Mouse (Mus musculus) midbrain, postnatal 0 days (tissue): Measurements from ENCODE around the gene Naa80. TPM values are rescaled to one million over a fixed set of nuclear protein-coding genes. Genes with fewer than 3 reads are reported as not detected.
A peak's percentile ranks its signal among the peaks of the same experiment; 100 is the strongest.

Experiments used
- ATAC-seq: fragments of 200-750 bp; cut with Nextera tagmentation; 2 replicates; pipeline ENCODE4 v1.8.0; 2017; ENCODE audit warnings: moderate number of reproducible peaks, mild to moderate bottlenecking, moderate TSS enrichment, moderate library complexity; ENCODE audit not compliant: low FRiP score
- DNase-seq: peaks from one replicate; pipeline ENCODE4 v3.0.0-alpha.2; 2015; ENCODE audit warnings: low spot score
- H3K27ac ChIP-seq: fragments of 300-500 bp; sonication (generic); 2 replicates; pipeline ENCODE4 v1.5.1; 2014; ENCODE audit warnings: low read depth, mild to moderate bottlenecking, low read length, mixed read lengths
- H3K27me3 ChIP-seq: fragments of 300-500 bp; sonication (generic); 2 replicates; pipeline ENCODE4 v1.6.1; 2014; ENCODE audit warnings: low read length, control low read depth, mixed read lengths; ENCODE audit not compliant: insufficient read depth
- H3K36me3 ChIP-seq: fragments of 300-500 bp; sonication (generic); 2 replicates; pipeline ENCODE4 v1.6.1; 2014; ENCODE audit warnings: low read length, control low read depth, mixed read lengths; ENCODE audit not compliant: insufficient read depth
- H3K4me1 ChIP-seq: fragments of 300-500 bp; sonication (generic); 2 replicates; pipeline ENCODE4 v1.6.1; 2014; ENCODE audit warnings: mild to moderate bottlenecking, control low read depth, antibody characterized with exemption, low read length, mixed read lengths; ENCODE audit not compliant: insufficient read depth
- H3K4me2 ChIP-seq: fragments of 300-500 bp; sonication (generic); 2 replicates; pipeline ENCODE4 v1.6.1; 2014; ENCODE audit warnings: low read depth, mild to moderate bottlenecking, low read length, mixed read lengths; ENCODE audit not compliant: poor library complexity, severe bottlenecking
- H3K4me3 ChIP-seq: fragments of 300-500 bp; sonication (generic); 2 replicates; pipeline ENCODE4 v1.5.1; 2014; ENCODE audit warnings: low read depth, mild to moderate bottlenecking, low read length, moderate library complexity
- H3K9ac ChIP-seq: fragments of 300-500 bp; sonication (generic); replicated peaks from 2 replicates; pipeline ENCODE4 v1.6.1; 2014; ENCODE audit warnings: mild to moderate bottlenecking, low read length, moderate library complexity, mixed read lengths; ENCODE audit not compliant: poor library complexity, severe bottlenecking
- H3K9me3 ChIP-seq: fragments of 300-500 bp; sonication (generic); 2 replicates; pipeline ENCODE4 v1.6.1; 2016; ENCODE audit warnings: low read length, control low read depth
- CTCF ChIP-seq: IDR thresholded peaks from 2 replicates; pipeline ENCODE4 v1.5.1; 2016; ENCODE audit warnings: antibody characterized with exemption, mild to moderate bottlenecking
- WGBS: fragments of 180-500 bp; shearing (Covaris S2); extraction: QIAGEN DNeasy Blood & Tissue Kit; methylation state at CpG from one replicate; pipeline ENCODE4 v1.1.7; 2014; 5-methylcytosine and 5-hydroxymethylcytosine counted together
- polyA plus RNA-seq: library from polyadenylated mRNA; unstranded; fragments of >200 nt; fragmentation: Nextera tagmentation; extraction: Ambion mirVana; gene quantifications from 2 replicates; pipeline ENCODE4 v1.2.1, GENCODE M21; 2015
- total RNA-seq: library from RNA; depleted of rRNA; stranded (reverse); fragments of >200 nt; gene quantifications from 2 replicates; pipeline ENCODE4 v1.2.3, GENCODE M21; 2014

Gene Naa80
- total and polyA plus RNA-seq, 2 experiments from 2014 or later: 20.4 to 35.4 TPM

DNA sequence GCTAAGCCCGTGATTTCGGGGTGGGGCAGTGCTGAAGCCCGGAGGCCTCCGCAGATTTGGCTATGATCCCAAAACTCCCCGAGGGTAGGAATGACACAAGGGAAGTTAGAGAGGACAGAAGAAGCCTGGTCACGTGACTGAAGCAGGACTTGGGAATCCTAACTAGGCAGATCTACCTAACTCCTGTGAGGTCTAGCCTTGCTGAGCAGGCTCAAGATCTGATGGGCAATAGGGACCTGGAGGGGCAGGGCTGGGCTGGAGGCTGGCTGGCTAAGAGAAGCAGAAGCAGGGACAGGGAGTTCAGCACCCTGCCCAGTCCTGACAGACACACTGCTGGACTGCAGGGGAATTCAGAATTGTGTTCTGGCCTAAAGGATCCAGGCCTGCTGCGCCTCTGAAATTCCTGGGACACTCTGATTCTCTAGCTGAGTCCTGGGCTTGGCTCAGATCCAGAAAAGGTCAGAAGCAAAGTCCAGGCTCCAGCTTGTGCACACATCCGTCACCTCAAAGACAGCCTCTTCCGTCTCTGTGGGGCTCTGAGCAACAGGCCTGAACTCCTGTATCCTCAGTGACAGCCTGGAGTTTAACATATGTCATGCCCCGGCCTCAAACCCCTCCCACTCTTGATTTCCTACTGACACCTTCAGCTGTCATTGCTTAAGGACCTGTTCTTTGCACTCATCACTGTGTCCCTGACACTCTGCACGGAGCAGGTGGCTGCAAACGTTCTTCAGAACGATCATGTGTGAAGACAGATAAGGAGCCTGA lies 40.3 kb downstream of the Naa80 start:
- Histone ChIP-seq H3K4me1 (no peaks in the 10 kb centered on the region), H3K4me3 (no peak overlapping the region), H3K9ac (no peak overlapping the region), H3K9me3 (no peaks in the 10 kb centered on the region), H3K27ac (peak overlapping the region; percentile 38), H3K4me2 (no peak overlapping the region), H3K36me3 (peaks cover 58% of the 10 kb centered on the region), H3K27me3 (no peaks in the 10 kb centered on the region)
- ATAC-seq: no peak
- peak; percentile 57 for DNase-seq
- no peak for TF ChIP-seq CTCF
- 55% methylated on average over 13 of the region's 13 CpGs for WGBS

DNA sequence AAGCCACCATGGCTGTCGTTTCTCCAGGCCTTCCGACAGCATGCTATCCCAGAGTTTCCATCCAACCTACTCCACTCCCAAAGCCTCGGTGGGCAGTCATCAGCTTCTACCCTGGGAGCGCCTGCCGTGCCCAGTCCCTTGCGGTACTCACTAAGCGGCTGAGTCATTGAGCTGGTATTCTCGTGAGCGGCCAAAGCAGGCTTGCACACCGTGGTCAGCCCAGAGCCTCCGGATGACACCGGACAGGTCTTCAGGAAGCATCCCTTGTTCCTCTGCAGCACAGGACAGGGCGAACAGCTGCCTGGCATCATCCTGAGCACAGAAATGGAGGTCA lies 40.8 kb downstream of the Naa80 start:
- Histone ChIP-seq H3K27ac (0 out of 2 replicates have a peak overlapping the region, but pooled peaks have one; percentile 27), H3K4me3 (no peak overlapping the region), H3K9me3 (no peaks in the 10 kb centered on the region), H3K27me3 (no peaks in the 10 kb centered on the region), H3K4me2 (no peak overlapping the region), H3K36me3 (peaks cover 57% of the 10 kb centered on the region), H3K4me1 (no peaks in the 10 kb centered on the region), H3K9ac (no peak overlapping the region)
- ATAC-seq (no peak), DNase-seq (no peak)
- no peak for TF ChIP-seq CTCF
- 76% methylated on average over 13 of the region's 13 CpGs for WGBS

DNA sequence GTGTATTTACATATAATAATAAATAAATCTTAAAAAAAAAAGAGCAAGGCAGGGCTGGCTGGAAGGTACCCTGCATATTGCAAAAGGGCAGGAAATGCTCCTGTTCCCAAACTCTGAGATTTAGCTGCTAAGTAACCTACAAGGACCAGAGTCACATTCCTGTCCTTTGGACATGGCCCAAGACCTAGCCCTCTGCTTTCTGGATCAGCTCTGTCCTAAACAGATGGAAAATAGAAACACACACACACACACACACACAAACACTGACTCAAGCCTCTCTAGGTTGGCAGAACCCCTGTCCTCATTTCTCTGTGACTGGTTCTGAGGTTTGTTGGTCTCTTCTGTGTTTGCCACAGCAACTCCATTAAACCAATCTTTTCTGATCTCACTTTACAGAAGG lies 42.3 kb downstream of the Naa80 start:
- Histone ChIP-seq H3K4me2 (no peak overlapping the region), H3K4me3 (no peak overlapping the region), H3K36me3 (peaks cover 51% of the 10 kb centered on the region), H3K27ac (no peak overlapping the region), H3K27me3 (no peaks in the 10 kb centered on the region), H3K4me1 (no peaks in the 10 kb centered on the region; the same call in 1 of the 2 replicates), H3K9ac (no peak overlapping the region), H3K9me3 (no peaks in the 10 kb centered on the region)
- ATAC-seq: no peak
- no peak for TF ChIP-seq CTCF
- no peak for DNase-seq

DNA sequence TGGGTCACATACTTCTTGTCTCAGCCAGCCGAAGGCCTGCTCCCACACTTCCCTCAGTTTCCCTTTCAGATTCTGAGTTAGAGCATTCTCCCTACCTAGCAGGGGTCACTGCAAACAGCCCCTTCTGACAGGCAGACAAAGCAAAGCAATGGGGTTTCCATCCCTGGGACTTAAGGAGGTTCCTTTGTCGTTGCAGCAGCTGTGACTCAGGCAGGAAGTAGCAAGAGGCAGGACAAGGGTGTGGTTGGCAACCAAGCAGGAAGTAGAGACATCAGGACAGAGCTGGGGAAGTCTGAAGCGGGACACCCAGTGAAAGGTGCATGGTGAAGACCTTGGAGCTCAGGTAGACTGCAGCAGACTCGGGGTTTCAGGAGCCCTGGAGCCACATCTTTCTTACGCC lies 45.9 kb downstream of the Naa80 start:
- 62% methylated on average over 5 of the region's 5 CpGs for WGBS
- ATAC-seq (no peak), DNase-seq (no peak)
- Histone ChIP-seq H3K4me1 (peaks cover 27% of the 10 kb centered on the region), H3K4me3 (no peak overlapping the region), H3K36me3 (peaks cover 21% of the 10 kb centered on the region), H3K27ac (peak overlapping the region; percentile 26), H3K27me3 (no peaks in the 10 kb centered on the region), H3K4me2 (no peak overlapping the region), H3K9ac (no peak overlapping the region), H3K9me3 (no peaks in the 10 kb centered on the region)
- TF ChIP-seq CTCF: no peak

DNA sequence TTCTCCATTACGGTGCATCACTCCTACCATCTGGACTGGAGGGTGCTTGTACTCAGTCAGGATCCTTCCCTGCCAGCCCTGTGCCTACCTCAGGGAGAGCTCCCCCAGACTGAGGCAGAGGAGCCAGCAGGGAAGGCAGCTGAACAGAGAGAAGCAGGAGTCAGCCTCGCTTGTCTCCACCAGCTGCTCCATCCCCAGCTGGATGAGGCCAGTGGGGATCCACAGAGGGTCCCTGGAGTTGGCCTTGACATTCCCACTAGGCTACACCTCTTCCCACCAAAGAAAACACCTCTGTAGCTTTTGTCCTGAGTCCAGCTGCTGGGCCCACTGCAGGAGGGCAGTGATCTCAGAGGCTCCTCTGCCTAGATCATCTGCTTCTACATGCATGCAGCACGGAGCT lies 46.3 kb downstream of the Naa80 start:
- ATAC-seq: no peak

DNA sequence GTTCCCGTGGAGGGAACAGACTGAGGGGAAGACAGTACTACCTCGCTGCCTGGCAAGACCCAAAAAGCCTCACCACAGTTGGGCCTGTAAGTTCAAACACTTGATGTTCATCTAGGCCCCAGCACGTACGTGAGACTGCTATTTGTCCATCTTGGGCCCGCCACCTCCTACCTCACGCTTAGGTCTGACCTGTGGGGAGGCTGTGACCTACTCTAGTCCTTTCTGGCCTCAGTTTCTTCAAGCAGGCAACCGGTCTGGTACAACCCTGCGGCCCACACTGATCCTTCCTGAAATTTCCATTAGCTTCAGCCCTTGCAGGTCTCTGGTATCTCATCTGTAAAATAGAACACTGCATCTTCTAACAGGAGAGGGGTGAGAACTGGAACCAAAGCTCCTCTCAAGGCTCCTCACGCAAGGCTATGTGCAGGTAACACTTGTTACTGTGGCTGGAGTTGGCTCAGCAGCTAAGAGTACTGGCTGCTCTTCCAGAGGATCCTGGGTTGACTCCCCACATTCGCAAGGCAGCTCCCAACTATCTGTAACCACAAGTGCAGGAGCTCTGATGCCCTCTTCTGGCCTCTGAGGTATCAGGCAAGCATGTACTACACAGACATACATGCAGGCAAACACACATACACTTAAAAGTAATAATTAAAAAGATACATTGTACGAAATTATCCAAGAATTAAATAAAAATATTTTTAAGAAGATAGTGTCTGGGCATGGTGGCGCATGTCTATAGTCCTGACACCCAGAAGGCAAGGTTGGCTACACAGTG lies 46.9 kb downstream of the Naa80 start:
- 85% methylated on average over 12 of the region's 12 CpGs for WGBS
- Histone ChIP-seq H3K9ac (no peak overlapping the region), H3K27me3 (no peaks in the 10 kb centered on the region), H3K4me1 (peaks cover 36% of the 10 kb centered on the region), H3K27ac (peak overlapping the region; percentile 95), H3K4me3 (no peak overlapping the region), H3K9me3 (no peaks in the 10 kb centered on the region), H3K4me2 (no peak overlapping the region), H3K36me3 (peaks cover 13% of the 10 kb centered on the region; the same call in 1 of the 2 replicates)
- DNase-seq: no peak
- peak; percentile 69 for TF ChIP-seq CTCF
- ATAC-seq: no peak

More for the DNA sequence above, 46.3 kb downstream of the Naa80 start:
- H3K36me3 ChIP-seq: peaks cover 17% of the 10 kb centered on the region
- H3K27me3 ChIP-seq: no peaks in the 10 kb centered on the region
- no peak overlapping the region for H3K4me2 ChIP-seq
- no peak for DNase-seq
- H3K9ac ChIP-seq: no peak overlapping the region
- no peak for TF ChIP-seq CTCF
- 74% methylated on average over 3 of the region's 3 CpGs for WGBS
- peak overlapping the region; percentile 95; the same call in 1 of the 2 replicates for H3K27ac ChIP-seq
- no peak overlapping the region for H3K4me3 ChIP-seq
- no peaks in the 10 kb centered on the region for H3K9me3 ChIP-seq
- peaks cover 31% of the 10 kb centered on the region for H3K4me1 ChIP-seq
